Mouse (Mus musculus) forebrain, embryonic 10.5 days (tissue): Measurements from ENCODE around the gene Grap. TPM values are rescaled to one million over a fixed set of nuclear protein-coding genes. Genes with fewer than 3 reads are reported as not detected.
A peak's percentile ranks its signal among the peaks of the same experiment; 100 is the strongest.

Source experiments
- DNase-seq: peaks from one replicate; pipeline ENCODE4 v3.0.0-alpha.2; 2017; ENCODE audit warnings: low spot score; ENCODE audit errors: extremely low spot score
- H3K27ac ChIP-seq: fragments of 300-500 bp; sonication (generic); 2 replicates; pipeline ENCODE4 v1.5.1; 2016; ENCODE audit warnings: mild to moderate bottlenecking
- H3K27me3 ChIP-seq: fragments of 300-500 bp; sonication (generic); 2 replicates; pipeline ENCODE4 v1.6.1; 2016; ENCODE audit warnings: mild to moderate bottlenecking; ENCODE audit not compliant: poor library complexity, severe bottlenecking
- H3K36me3 ChIP-seq: fragments of 300-500 bp; sonication (generic); replicated peaks from 2 replicates; pipeline ENCODE4 v1.6.1; 2016; ENCODE audit warnings: mild to moderate bottlenecking, moderate library complexity
- H3K4me1 ChIP-seq: fragments of 300-500 bp; sonication (generic); 2 replicates; pipeline ENCODE4 v1.6.1; 2016
- H3K4me3 ChIP-seq: fragments of 300-500 bp; sonication (generic); 2 replicates; pipeline ENCODE4 v1.5.1; 2016; ENCODE audit warnings: mild to moderate bottlenecking, moderate library complexity
- H3K9me3 ChIP-seq: fragments of 300-500 bp; sonication (generic); 2 replicates; pipeline ENCODE4 v1.6.1; 2016; ENCODE audit warnings: mild to moderate bottlenecking, moderate library complexity
- WGBS: fragments of 180-500 bp; shearing (Covaris S2); methylation state at CpG from one replicate; pipeline ENCODE4 v1.1.7; 2016; 5-methylcytosine and 5-hydroxymethylcytosine counted together
- polyA plus RNA-seq: library from polyadenylated mRNA; unstranded; fragments of >200 nt; fragmentation: Nextera tagmentation; extraction: Ambion mirVana; gene quantifications from 2 replicates; pipeline ENCODE4 v1.2.1, GENCODE M21; 2016

Gene Grap
- polyA plus RNA-seq, 1 experiment from 2014 or later = 9.0 TPM

DNA sequence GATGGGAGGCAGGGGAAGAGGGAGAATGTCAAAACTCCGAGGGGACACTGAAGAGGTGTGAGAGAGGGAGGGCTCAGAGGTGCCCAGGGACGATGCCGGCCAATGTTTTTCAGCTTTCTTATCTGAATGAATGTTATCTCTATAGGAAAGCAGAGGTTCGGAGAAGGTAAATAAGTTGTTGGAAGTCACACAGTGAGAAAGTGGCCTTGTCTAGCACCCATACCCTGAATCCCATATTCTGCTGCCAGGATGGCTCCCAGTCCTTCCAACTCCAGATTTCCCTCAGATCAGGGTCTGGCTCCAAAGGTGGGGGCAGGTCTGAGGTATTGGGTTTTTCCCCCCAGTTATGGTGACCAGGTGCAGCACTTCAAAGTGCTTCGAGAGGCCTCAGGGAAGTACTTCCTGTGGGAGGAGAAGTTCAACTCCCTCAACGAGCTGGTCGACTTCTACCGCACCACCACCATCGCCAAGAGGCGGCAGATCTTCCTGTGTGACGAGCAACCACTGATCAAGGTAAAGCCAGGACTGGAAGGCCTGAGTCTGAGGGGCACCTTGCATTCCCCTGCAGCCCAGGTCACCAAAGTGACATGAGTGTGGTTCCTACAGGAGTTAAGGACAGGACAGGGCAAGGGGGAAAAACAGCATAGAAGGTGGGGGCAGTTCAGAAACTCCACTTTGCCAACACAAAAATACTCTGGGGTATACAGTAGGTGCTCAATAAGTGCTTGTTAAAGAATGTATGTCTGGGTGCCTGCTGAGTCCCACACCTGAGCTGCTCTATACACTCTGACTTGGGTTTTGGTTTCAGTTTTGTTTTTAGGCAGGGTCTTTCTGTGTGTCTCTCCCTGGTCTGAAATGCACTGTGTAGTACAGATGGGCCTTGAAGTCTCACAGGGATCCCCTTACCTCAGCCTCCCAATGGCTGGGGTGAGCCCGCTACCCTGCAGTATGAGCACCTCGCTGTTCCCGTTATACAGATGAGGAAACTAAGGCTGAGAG lies 16.7 kb downstream of the Grap start:
- H3K9me3 ChIP-seq = no peaks in the 10 kb centered on the region
- WGBS = 85% methylated on average over 14 of the region's 14 CpGs
- H3K36me3 ChIP-seq = no peaks in the 10 kb centered on the region

GRCm38 (mm10) chr11:61671781-61672383 lies 18.8 kb downstream of the Grap start:
- Histone ChIP-seq H3K4me3 (no peak overlapping the region), H3K27me3 (peaks cover 56% of the 10 kb centered on the region), H3K9me3 (no peaks in the 10 kb centered on the region), H3K4me1 (peaks cover 47% of the 10 kb centered on the region), H3K27ac (peak overlapping the region; percentile 35; the same call in 1 of the 2 replicates), H3K36me3 (no peaks in the 10 kb centered on the region)
- DNase-seq = no peak
- WGBS = 58% methylated on average over 19 of the region's 19 CpGs

More for the DNA sequence above, 16.7 kb downstream of the Grap start:
- no peak overlapping the region for H3K27ac ChIP-seq
- H3K4me3 ChIP-seq = no peak overlapping the region
- DNase-seq = no peak
- H3K27me3 ChIP-seq = peaks cover 41% of the 10 kb centered on the region
- peaks cover 27% of the 10 kb centered on the region for H3K4me1 ChIP-seq

DNA sequence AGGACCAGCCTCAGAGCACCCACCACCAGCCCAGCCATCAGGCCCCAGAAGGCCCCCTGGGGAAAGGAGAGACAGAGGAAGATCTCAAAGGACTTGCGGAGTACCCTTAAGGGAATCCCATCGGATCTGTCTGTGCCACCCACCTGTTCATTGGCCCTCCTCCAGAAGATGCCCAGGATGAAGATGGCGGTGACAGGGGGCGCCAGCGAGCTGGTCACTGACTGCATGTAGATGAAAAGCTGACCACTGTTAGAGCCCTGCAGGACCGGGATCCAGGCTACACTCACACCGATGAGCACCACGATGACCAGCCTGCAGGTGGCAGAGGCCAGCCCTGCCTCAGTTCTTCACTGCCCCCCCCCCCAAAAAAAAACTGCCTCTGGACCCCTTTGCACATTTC lies 20.6 kb downstream of the Grap start:
- H3K9me3 ChIP-seq = no peaks in the 10 kb centered on the region
- WGBS = 24% methylated on average over 8 of the region's 8 CpGs
- H3K27ac ChIP-seq = peak overlapping the region; percentile 75; the same call in 1 of the 2 replicates

GRCm38 (mm10) chr11:61674151-61674838 lies 21.2 kb downstream of the Grap start:
- H3K27me3 ChIP-seq = peaks cover 69% of the 10 kb centered on the region
- H3K4me1 ChIP-seq = peaks cover 53% of the 10 kb centered on the region
- H3K4me3 ChIP-seq = peak overlapping the region; percentile 24; the same call in 1 of the 2 replicates
- H3K27ac ChIP-seq = peak overlapping the region; percentile 75
- WGBS = 27% methylated on average over 19 of the region's 19 CpGs
- H3K36me3 ChIP-seq = no peaks in the 10 kb centered on the region
- DNase-seq = no peak
- H3K9me3 ChIP-seq = no peaks in the 10 kb centered on the region

More for the DNA sequence above, 20.6 kb downstream of the Grap start:
- Histone ChIP-seq H3K4me3 (no peak overlapping the region), H3K27me3 (peaks cover 64% of the 10 kb centered on the region), H3K4me1 (peaks cover 48% of the 10 kb centered on the region), H3K36me3 (no peaks in the 10 kb centered on the region)
- DNase-seq = no peak

GRCm38 (mm10) chr11:61674839-61675159 lies 21.7 kb downstream of the Grap start:
- 1% methylated on average over 8 of the region's 8 CpGs for WGBS

GRCm38 (mm10) chr11:61675332-61675731 lies 22.3 kb downstream of the Grap start:
- Histone ChIP-seq H3K27ac (peak overlapping the region; percentile 75), H3K4me1 (peaks cover 53% of the 10 kb centered on the region), H3K36me3 (no peaks in the 10 kb centered on the region), H3K27me3 (peaks cover 64% of the 10 kb centered on the region), H3K9me3 (no peaks in the 10 kb centered on the region), H3K4me3 (no peak overlapping the region)
- DNase-seq = no peak
- WGBS = 60% methylated on average over 2 of the region's 2 CpGs

More at GRCm38 (mm10) chr11:61674839-61675159, 21.7 kb downstream of the Grap start:
- DNase-seq = peak; percentile 85
- H3K27ac ChIP-seq = peak overlapping the region; percentile 75
- H3K36me3 ChIP-seq = no peaks in the 10 kb centered on the region
- no peaks in the 10 kb centered on the region for H3K9me3 ChIP-seq
- peaks cover 67% of the 10 kb centered on the region for H3K27me3 ChIP-seq
- H3K4me3 ChIP-seq = peak overlapping the region; percentile 24; the same call in 1 of the 2 replicates
- H3K4me1 ChIP-seq = peaks cover 53% of the 10 kb centered on the region

DNA sequence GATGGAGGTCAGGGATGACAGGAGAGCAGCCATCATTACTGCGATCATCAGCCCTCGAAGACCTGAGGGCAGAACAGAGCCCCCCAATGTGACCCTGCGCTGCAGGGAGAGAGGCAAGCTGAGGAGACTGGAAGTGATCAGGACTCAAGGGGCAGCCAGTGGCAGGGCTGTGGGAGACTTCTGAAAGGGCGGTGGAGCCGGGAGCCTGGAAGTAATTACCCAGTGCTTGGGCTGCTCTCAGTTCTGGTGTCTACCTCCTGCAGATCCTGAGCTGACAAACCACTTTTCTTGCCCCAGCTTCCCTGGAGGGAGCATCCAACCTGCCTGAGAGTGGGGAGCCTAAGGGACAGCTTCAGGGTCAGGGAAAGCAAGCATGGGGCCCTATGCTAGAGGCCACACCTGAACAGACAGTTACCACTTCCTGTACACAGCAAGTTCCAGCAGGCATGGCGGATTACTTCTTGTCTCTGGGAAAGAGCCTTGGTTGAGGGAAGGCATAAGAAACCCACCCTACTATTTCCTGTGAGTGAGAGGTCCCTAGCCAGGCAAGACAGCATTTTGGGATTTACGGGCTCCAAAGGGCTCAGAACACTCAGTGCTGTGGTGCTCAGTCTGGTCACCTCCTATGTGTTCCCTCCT lies 23.3 kb downstream of the Grap start:
- Histone ChIP-seq H3K36me3 (no peaks in the 10 kb centered on the region), H3K4me3 (no peak overlapping the region), H3K27ac (peak overlapping the region; percentile 58), H3K9me3 (no peaks in the 10 kb centered on the region), H3K4me1 (peaks cover 49% of the 10 kb centered on the region), H3K27me3 (peaks cover 59% of the 10 kb centered on the region)
- WGBS = 60% methylated on average over 7 of the region's 7 CpGs
- no peak for DNase-seq

GRCm38 (mm10) chr11:61677709-61678108 lies 24.6 kb downstream of the Grap start:
- Histone ChIP-seq H3K9me3 (no peaks in the 10 kb centered on the region), H3K27me3 (peaks cover 51% of the 10 kb centered on the region), H3K4me3 (no peak overlapping the region), H3K36me3 (no peaks in the 10 kb centered on the region), H3K27ac (no peak overlapping the region), H3K4me1 (peaks cover 41% of the 10 kb centered on the region)
- 82% methylated on average over 4 of the region's 4 CpGs for WGBS
- no peak for DNase-seq

DNA sequence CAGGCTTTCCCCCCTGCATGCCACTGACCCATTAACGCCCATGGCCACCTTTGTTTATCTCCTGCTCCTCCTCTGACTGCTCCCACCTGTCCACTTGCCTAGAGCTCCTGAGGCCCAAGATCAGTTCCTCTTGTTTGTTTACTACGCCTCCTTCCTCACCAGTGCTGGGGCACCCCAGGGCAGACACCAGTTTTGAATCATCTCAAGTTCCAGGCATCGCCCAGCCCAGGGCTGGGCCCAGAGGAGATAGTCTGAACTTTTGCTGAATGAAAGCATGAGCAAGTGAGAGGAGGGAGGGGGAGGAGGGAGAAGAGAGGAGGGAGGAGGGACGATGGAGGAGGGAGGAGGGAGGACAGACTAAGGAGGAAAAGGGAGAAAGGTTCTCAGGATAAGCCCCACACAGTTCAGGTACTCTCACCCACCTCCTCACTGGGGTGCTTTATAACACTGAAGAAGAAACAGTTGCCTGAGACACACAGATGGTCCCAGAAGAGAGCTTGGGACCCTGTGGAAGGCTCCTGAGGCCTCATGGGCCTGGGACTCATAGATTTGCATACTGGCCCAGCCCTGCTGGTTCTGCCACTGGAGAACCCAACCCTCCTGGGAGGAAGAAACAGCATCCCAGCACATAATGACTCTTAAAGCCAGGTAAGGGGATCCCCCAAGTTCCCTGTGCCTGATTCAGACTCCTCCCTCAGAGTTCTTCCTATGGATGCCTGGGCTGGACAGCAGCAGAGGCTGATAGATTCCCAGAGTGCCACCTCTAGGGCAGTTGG lies 26.2 kb downstream of the Grap start:
- Histone ChIP-seq H3K4me3 (no peak overlapping the region), H3K36me3 (no peaks in the 10 kb centered on the region), H3K27ac (no peak overlapping the region), H3K9me3 (no peaks in the 10 kb centered on the region), H3K27me3 (peaks cover 51% of the 10 kb centered on the region), H3K4me1 (peaks cover 40% of the 10 kb centered on the region)
- no peak for DNase-seq
- WGBS = 68% methylated on average over 4 of the region's 4 CpGs

GRCm38 (mm10) chr11:61683907-61684731 lies 31.1 kb downstream of the Grap start, which contains the start of gene Fam83g:
TSS of gene Fam83g (plus strand) at chr11:61684091.
- WGBS = 1% methylated on average over 76 of the region's 76 CpGs
- H3K27me3 ChIP-seq = peaks cover 51% of the 10 kb centered on the region

More at GRCm38 (mm10) chr11:61683907-61684731, 31.1 kb downstream of the Grap start, which contains the start of gene Fam83g:
- Histone ChIP-seq H3K4me1 (peaks cover 40% of the 10 kb centered on the region), H3K27ac (peak within 1 kb of the TSS; percentile 74), H3K4me3 (peak within 1 kb of the TSS; percentile 55), H3K36me3 (no peaks in the 10 kb centered on the region; the same call in 1 of the 2 replicates), H3K9me3 (no peaks in the 10 kb centered on the region)
- DNase-seq = peak; percentile 79
